Mouse (Mus musculus): ENCODE measurements around the gene Lhfp. TPM values are rescaled to one million over a fixed set of nuclear protein-coding genes. Genes with fewer than 3 reads are reported as not detected.

The Lhfp gene
- polyA plus RNA-seq, 1 experiment from 2014 or later: 51.2 TPM

GRCm38 (mm10) chr3:53125495-53125894 is 84.2 kb downstream of the Lhfp start:
- no peaks in the 10 kb centered on the region for H3K4me1 ChIP-seq (ENCODE audit: control insufficient read depth, insufficient read depth, low read length)
- 65% methylated on average over 8 of the region's 8 CpGs for WGBS
- H3K4me2 ChIP-seq (ENCODE audit: low read depth, low read length): no peak overlapping the region
- no peaks in the 10 kb centered on the region for H3K36me3 ChIP-seq (ENCODE audit: control insufficient read depth, insufficient read depth, low read length)
- no peaks in the 10 kb centered on the region for H3K27me3 ChIP-seq (ENCODE audit: control insufficient read depth, insufficient read depth, low read length)
- H3K27ac ChIP-seq (ENCODE audit: low read length): no peak overlapping the region
- H3K9me3 ChIP-seq (replicated peaks; ENCODE audit: control insufficient read depth, low read length): no peaks in the 10 kb centered on the region
- no peak overlapping the region for H3K4me3 ChIP-seq (replicated peaks; ENCODE audit: low read length)
- no peak overlapping the region for H3K9ac ChIP-seq (ENCODE audit: low read length)
- ATAC-seq (ENCODE audit: insufficient read depth, low FRiP score): no peak

DNA sequence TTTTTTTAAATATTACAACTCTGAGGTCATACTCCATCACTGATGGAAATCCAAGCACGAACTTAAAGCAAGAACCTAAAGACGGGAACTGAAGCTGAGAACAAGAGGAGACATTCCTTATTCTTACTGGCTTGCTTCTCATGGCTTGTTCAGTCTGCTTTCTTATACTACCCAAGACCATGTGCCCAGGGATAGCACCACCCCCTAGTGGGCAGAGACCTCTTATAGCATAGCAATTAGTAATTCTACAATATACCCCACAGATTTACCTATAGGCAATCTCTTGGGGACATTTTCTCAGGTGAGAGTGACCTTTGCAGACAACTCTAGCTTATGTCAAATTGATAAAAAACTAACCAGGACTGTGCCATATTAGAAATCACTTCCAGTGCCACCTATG is 97.5 kb downstream of the Lhfp start:
- no peaks in the 10 kb centered on the region for H3K27me3 ChIP-seq (ENCODE audit: control insufficient read depth, insufficient read depth, low read length)
- 80% methylated on average over 2 of the region's 2 CpGs for WGBS
- no peak overlapping the region for H3K27ac ChIP-seq (ENCODE audit: low read length)
- no peaks in the 10 kb centered on the region for H3K36me3 ChIP-seq (ENCODE audit: control insufficient read depth, insufficient read depth, low read length)
- ATAC-seq (ENCODE audit: insufficient read depth, low FRiP score): no peak
- H3K9me3 ChIP-seq (replicated peaks; ENCODE audit: control insufficient read depth, low read length): no peaks in the 10 kb centered on the region
- H3K9ac ChIP-seq (ENCODE audit: low read length): no peak overlapping the region
- H3K4me3 ChIP-seq (replicated peaks; ENCODE audit: low read length): no peak overlapping the region
- H3K4me2 ChIP-seq (ENCODE audit: low read depth, low read length): no peak overlapping the region
- H3K4me1 ChIP-seq (ENCODE audit: control insufficient read depth, insufficient read depth, low read length): no peaks in the 10 kb centered on the region

GRCm38 (mm10) chr3:53139205-53139604 is 97.9 kb downstream of the Lhfp start:
- no peak overlapping the region for H3K27ac ChIP-seq (ENCODE audit: low read length)
- no peaks in the 10 kb centered on the region for H3K36me3 ChIP-seq (ENCODE audit: control insufficient read depth, insufficient read depth, low read length)
- ATAC-seq (ENCODE audit: insufficient read depth, low FRiP score): no peak
- H3K4me2 ChIP-seq (ENCODE audit: low read depth, low read length): no peak overlapping the region
- H3K4me1 ChIP-seq (ENCODE audit: control insufficient read depth, insufficient read depth, low read length): no peaks in the 10 kb centered on the region
- H3K9ac ChIP-seq (ENCODE audit: low read length): no peak overlapping the region
- no peaks in the 10 kb centered on the region for H3K9me3 ChIP-seq (replicated peaks; ENCODE audit: control insufficient read depth, low read length)
- H3K4me3 ChIP-seq (replicated peaks; ENCODE audit: low read length): no peak overlapping the region
- H3K27me3 ChIP-seq (ENCODE audit: control insufficient read depth, insufficient read depth, low read length): no peaks in the 10 kb centered on the region

DNA sequence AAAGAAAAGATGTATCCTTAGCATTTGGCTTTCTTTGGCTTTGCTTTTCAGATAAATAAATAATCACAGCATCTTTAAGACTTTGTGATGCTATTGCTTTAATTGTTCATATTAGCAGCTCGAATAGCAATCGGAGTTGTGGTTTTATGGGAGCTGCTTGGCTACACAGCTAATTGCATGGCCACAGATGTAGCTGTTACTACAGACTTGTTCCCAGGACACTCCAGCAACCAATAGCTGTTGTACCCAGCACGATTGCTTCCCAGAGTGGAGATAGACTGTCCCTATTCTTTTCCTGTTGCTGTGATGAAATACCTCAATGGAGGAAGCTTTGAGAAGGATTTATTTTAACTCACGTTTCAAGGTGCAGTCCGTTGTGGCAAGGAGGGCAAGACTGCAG is 98.3 kb downstream of the Lhfp start:
- Histone ChIP-seq H3K27ac (ENCODE audit: low read length) (no peak overlapping the region), H3K4me2 (ENCODE audit: low read depth, low read length) (no peak overlapping the region), H3K4me1 (ENCODE audit: control insufficient read depth, insufficient read depth, low read length) (no peaks in the 10 kb centered on the region), H3K36me3 (ENCODE audit: control insufficient read depth, insufficient read depth, low read length) (no peaks in the 10 kb centered on the region), H3K4me3 (replicated peaks; ENCODE audit: low read length) (no peak overlapping the region), H3K27me3 (ENCODE audit: control insufficient read depth, insufficient read depth, low read length) (no peaks in the 10 kb centered on the region), H3K9ac (ENCODE audit: low read length) (no peak overlapping the region), H3K9me3 (replicated peaks; ENCODE audit: control insufficient read depth, low read length) (no peaks in the 10 kb centered on the region)
- no peak for ATAC-seq (ENCODE audit: insufficient read depth, low FRiP score)
- WGBS: 84% methylated on average over 5 of the region's 5 CpGs

DNA sequence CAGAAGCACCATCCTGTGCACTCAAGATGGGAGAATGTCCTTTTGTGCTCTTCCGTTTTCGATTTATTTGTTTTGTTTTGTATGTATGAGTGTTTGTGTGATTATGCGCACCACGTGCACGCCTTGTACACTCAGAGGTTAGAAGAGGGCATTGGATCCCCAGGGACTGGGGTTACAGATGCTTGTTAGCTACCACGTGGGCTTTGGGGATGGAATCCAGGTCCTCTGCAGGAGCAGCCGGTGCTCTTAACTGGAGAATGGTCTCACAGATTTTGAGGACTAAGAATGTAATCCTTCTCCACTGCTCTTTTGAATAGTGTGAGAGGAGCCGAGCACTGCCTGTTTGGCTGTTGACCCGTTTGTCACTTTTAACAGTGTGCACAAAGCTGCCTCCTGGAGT is 101.2 kb downstream of the Lhfp start:
- WGBS: 81% methylated on average over 9 of the region's 9 CpGs

GRCm38 (mm10) chr3:53145526-53145925 is 104.2 kb downstream of the Lhfp start:
- Histone ChIP-seq H3K4me2 (ENCODE audit: low read depth, low read length) (no peak overlapping the region), H3K27me3 (ENCODE audit: control insufficient read depth, insufficient read depth, low read length) (no peaks in the 10 kb centered on the region), H3K4me1 (ENCODE audit: control insufficient read depth, insufficient read depth, low read length) (no peaks in the 10 kb centered on the region), H3K27ac (ENCODE audit: low read length) (no peak overlapping the region), H3K9ac (ENCODE audit: low read length) (no peak overlapping the region), H3K9me3 (replicated peaks; ENCODE audit: control insufficient read depth, low read length) (no peaks in the 10 kb centered on the region), H3K4me3 (replicated peaks; ENCODE audit: low read length) (no peak overlapping the region), H3K36me3 (ENCODE audit: control insufficient read depth, insufficient read depth, low read length) (no peaks in the 10 kb centered on the region)
- ATAC-seq (ENCODE audit: insufficient read depth, low FRiP score): no peak
- 70% methylated on average over 2 of the region's 2 CpGs for WGBS

More for the DNA sequence above, 101.2 kb downstream of the Lhfp start:
- H3K9ac ChIP-seq (ENCODE audit: low read length): no peak overlapping the region
- H3K4me2 ChIP-seq (ENCODE audit: low read depth, low read length): no peak overlapping the region
- no peaks in the 10 kb centered on the region for H3K4me1 ChIP-seq (ENCODE audit: control insufficient read depth, insufficient read depth, low read length)
- no peaks in the 10 kb centered on the region for H3K9me3 ChIP-seq (replicated peaks; ENCODE audit: control insufficient read depth, low read length)
- ATAC-seq (ENCODE audit: insufficient read depth, low FRiP score): no peak
- no peak overlapping the region for H3K4me3 ChIP-seq (replicated peaks; ENCODE audit: low read length)
- H3K36me3 ChIP-seq (ENCODE audit: control insufficient read depth, insufficient read depth, low read length): no peaks in the 10 kb centered on the region
- H3K27ac ChIP-seq (ENCODE audit: low read length): no peak overlapping the region
- no peaks in the 10 kb centered on the region for H3K27me3 ChIP-seq (ENCODE audit: control insufficient read depth, insufficient read depth, low read length)

DNA sequence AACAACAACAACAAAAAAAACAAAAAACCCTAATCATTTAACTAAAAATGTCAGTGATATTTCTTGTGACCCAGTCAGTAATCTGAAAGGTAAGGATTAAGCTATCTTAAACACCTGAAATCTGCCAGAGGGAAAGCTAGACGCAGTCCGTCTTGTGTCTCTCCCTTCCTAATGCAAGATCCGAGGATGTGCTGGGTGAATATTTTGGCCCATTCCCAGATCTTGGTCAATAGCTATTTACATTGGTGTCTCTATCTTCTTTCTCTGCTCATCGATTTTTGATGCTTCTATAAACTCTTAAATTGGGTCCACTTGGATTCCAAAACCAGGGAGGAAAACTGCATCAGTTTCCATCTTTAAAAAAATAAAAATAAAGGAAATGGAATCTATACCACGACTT is 104.6 kb downstream of the Lhfp start:
- ATAC-seq (ENCODE audit: insufficient read depth, low FRiP score): no peak
- H3K4me2 ChIP-seq (ENCODE audit: low read depth, low read length): no peak overlapping the region
- H3K4me1 ChIP-seq (ENCODE audit: control insufficient read depth, insufficient read depth, low read length): no peaks in the 10 kb centered on the region
- no peaks in the 10 kb centered on the region for H3K9me3 ChIP-seq (replicated peaks; ENCODE audit: control insufficient read depth, low read length)
- no peak overlapping the region for H3K4me3 ChIP-seq (replicated peaks; ENCODE audit: low read length)
- no peak overlapping the region for H3K9ac ChIP-seq (ENCODE audit: low read length)
- no peaks in the 10 kb centered on the region for H3K36me3 ChIP-seq (ENCODE audit: control insufficient read depth, insufficient read depth, low read length)
- WGBS: 78% methylated on average over 5 of the region's 5 CpGs
- no peaks in the 10 kb centered on the region for H3K27me3 ChIP-seq (ENCODE audit: control insufficient read depth, insufficient read depth, low read length)
- H3K27ac ChIP-seq (ENCODE audit: low read length): no peak overlapping the region

GRCm38 (mm10) chr3:53147001-53147400 is 105.7 kb downstream of the Lhfp start:
- H3K27ac ChIP-seq (ENCODE audit: low read length): no peak overlapping the region
- no peaks in the 10 kb centered on the region for H3K27me3 ChIP-seq (ENCODE audit: control insufficient read depth, insufficient read depth, low read length)
- H3K9me3 ChIP-seq (replicated peaks; ENCODE audit: control insufficient read depth, low read length): no peaks in the 10 kb centered on the region
- WGBS: 85% methylated on average over 5 of the region's 5 CpGs
- ATAC-seq (ENCODE audit: insufficient read depth, low FRiP score): no peak
- no peak overlapping the region for H3K9ac ChIP-seq (ENCODE audit: low read length)
- H3K4me3 ChIP-seq (replicated peaks; ENCODE audit: low read length): no peak overlapping the region
- H3K36me3 ChIP-seq (ENCODE audit: control insufficient read depth, insufficient read depth, low read length): no peaks in the 10 kb centered on the region
- H3K4me2 ChIP-seq (ENCODE audit: low read depth, low read length): no peak overlapping the region
- H3K4me1 ChIP-seq (ENCODE audit: control insufficient read depth, insufficient read depth, low read length): no peaks in the 10 kb centered on the region

DNA sequence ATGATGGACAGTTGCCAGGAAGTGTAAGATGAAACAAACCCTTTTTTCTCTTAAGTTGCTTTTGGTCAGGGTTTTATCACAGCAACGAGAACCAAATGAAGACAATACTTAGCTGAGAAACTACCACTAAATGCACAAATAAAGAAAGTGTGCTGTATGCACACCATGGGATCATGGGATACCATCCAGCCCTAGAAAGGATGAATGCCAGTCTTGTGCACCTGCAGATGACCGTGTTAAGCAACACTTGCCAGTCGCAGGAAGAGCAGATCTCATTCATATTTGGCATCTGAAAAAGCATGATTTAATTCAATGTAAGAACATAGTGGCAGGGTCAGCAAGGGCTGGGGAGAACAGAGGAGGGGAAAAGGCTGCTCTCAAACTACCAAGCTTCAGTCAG is 107.4 kb downstream of the Lhfp start:
- Histone ChIP-seq H3K27me3 (ENCODE audit: control insufficient read depth, insufficient read depth, low read length) (no peaks in the 10 kb centered on the region), H3K4me2 (ENCODE audit: low read depth, low read length) (no peak overlapping the region)
- no peak for ATAC-seq (ENCODE audit: insufficient read depth, low FRiP score)

More for the DNA sequence above, 107.4 kb downstream of the Lhfp start:
- WGBS: 84% methylated on average over 3 of the region's 3 CpGs
- Histone ChIP-seq H3K4me1 (ENCODE audit: control insufficient read depth, insufficient read depth, low read length) (no peaks in the 10 kb centered on the region), H3K9ac (ENCODE audit: low read length) (no peak overlapping the region), H3K27ac (ENCODE audit: low read length) (no peak overlapping the region), H3K4me3 (replicated peaks; ENCODE audit: low read length) (no peak overlapping the region), H3K9me3 (replicated peaks; ENCODE audit: control insufficient read depth, low read length) (no peaks in the 10 kb centered on the region), H3K36me3 (ENCODE audit: control insufficient read depth, insufficient read depth, low read length) (no peaks in the 10 kb centered on the region)

Measured in stomach, embryonic 16.5 days (tissue).